Mouse (Mus musculus): ENCODE measurements around the gene Olfr1437. TPM values are rescaled to one million over a fixed set of nuclear protein-coding genes. Genes with fewer than 3 reads are reported as not detected.
"Not testable (repeated sequence)": the region's sequence is repeated elsewhere in the genome, so short reads cannot be mapped to it uniquely, and the experiment has no call there.

The Olfr1437 gene
- total RNA-seq (2014; fragmentation: Nextera tagmentation) (not detected in 2 replicates), total RNA-seq (2017) (not detected in 2 replicates)

DNA sequence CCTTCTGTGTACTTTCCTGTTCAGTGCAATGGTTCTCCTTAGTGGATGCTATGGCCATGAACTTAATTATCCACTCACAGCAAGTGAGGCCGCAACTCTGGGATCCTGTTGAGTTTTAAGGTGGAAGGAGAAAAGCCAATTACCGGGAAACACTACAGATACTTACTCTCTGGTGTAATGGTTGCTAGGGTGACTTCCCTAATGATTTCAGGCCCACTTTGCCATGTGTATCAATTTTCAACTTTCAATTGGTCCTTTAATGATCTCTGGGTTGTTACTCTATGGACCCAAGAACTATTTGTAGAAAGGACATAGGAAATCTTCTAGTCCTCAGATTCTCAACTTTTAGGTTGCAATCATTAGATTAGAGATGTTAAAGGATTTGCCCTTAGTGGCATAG, at the start of gene Olfr1437:
Gene Olfr1437 (minus strand): TSS at position 101 of the 400 bp plus-strand sequence.
- no peak for ATAC-seq (replicated peaks; ENCODE audit: low FRiP score, low TSS enrichment, poor library complexity, severe bottlenecking)

DNA sequence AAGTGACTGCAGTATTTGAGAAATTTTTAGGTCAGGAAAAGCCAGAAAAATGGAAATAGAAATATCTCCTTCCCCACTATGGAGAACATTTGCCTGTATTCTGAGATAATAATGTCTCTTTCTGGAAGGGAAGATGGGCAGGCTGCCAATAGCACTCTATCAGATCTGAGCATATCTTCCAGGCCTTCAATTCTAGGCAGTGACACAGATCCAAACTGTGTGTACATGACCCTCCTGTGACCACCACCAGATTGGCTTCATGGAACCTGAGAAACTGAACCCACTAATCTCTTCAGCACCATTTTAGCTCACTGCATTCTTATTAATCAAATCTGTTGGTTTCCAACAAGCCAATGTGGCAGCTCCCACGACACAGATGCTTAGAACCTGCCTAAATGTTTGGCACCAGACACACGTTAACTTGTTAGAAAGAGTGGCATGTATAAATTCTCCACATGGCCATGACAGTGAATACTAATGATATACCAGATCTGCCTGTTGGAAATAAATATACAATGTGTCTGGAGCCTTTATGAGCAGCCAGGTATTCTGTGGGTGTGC, 49.6 kb upstream of the Olfr1437 start:
- ATAC-seq (replicated peaks; ENCODE audit: low FRiP score, low TSS enrichment, poor library complexity, severe bottlenecking): no peak

DNA sequence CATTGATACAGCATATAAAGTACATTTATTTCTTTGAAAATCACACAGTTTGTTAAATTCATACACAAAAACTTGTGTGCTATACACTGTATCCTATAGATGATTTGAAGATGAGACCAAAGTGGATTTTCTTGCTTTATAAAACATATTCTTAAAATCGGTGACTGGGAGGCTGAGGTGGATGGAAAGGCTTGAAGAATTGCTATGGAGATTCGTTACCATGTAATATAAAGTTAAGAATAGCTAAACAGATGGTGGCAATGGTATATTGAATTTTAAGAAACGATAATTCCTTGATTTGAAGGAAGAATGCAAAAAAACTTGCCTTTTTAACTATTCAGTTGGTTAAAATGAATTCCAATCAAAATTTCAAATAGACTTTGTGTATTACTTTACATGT, 48.1 kb upstream of the Olfr1437 start:
- ATAC-seq (replicated peaks; ENCODE audit: low FRiP score, low TSS enrichment, poor library complexity, severe bottlenecking): no peak

DNA sequence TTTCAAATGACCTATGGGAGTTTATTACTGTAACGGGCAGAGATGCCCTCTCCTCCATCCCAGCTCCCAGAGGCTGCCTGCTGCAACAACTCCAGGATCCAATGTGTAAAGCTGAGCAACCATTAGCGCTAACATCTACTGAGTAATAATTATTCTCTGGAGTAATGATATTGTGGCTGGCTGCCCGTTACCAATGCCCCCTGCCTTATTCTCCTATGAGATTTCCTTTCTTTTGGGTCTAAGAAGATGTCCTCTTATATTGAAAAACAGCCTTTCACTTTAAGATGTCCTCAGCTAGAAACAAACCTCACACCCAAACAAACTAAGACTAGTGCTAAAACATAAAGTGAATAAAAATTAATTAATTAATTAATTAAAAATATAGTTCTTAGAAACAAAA, 10.9 kb upstream of the Olfr1437 start, which contains the start of gene Olfr1438-ps1:
Gene Olfr1438-ps1 (minus strand): TSS at position 101 of the 400 bp plus-strand sequence.
- ATAC-seq (replicated peaks; ENCODE audit: low FRiP score, low TSS enrichment, poor library complexity, severe bottlenecking): no peak

DNA sequence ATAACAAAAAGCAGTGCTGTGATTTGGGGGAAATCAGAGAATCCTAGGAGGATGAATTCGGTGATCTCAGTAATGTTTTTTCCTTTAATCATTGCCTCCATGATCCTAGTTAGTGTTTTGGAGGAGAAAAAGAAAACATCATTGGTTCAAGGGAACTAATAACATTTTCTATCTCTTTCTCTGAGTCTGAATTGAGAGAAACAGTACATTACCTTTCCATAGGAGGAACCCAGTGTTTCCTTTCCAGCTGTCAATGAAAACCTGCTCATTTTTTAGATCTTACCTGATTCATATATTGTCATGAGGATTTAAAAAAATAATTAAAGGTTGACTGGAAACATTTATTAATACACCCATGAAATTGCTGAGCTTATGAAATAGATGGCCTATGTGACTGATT, 25.9 kb downstream of the Olfr1437 start, which contains the start of gene Olfr1436:
Gene Olfr1436 (minus strand): TSS at position 101 of the 400 bp plus-strand sequence.
- not testable (repeated sequence) for ATAC-seq (replicated peaks; ENCODE audit: low FRiP score, low TSS enrichment, poor library complexity, severe bottlenecking)

DNA sequence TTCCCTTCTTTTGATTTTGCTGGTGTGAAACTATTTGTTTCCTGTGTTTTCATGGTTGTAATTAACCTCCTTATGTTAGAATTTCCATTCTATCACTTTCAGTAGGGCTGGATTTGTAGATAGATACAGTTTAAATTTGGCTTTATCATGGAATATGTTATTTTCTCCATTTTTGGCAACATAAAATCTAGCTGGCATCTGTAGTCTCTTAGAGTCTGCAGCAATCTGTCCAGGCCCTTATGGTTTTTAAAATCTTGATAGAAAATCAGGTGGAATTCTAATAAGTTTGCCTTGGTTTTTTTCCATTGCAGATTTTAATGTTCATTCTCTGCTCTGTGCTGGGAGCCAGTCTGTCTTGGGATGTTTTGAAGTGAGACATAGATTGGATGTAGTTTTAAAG, 31.9 kb downstream of the Olfr1437 start:
- no peak for ATAC-seq (replicated peaks; ENCODE audit: low FRiP score, low TSS enrichment, poor library complexity, severe bottlenecking)

DNA sequence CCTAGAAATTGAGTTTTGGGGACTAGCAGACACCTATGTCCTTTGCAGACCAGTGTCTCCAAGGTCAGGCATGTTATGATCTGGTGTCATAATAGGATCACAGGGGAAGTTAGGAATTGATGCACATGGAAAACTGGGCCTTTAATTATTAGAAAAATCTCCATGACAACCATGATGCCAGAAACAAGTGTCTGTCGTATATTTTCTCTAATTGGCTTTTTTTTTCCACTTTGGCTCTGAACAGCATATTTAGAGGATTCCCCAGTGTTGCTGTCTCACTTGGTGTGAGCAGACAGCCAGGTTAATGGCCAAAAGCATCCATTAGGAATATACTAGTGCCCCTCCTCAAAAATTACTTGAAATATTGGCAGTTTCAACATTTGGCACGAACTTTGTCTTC, 45.3 kb downstream of the Olfr1437 start, which contains the start of gene Olfr1434:
Gene Olfr1434 (plus strand): TSS at position 301 of the 400 bp plus-strand sequence.
- ATAC-seq (replicated peaks; ENCODE audit: low FRiP score, low TSS enrichment, poor library complexity, severe bottlenecking): no peak

Other genes starting within 250 kb of the Olfr1437 start
- not detected in 2 replicates for gene Olfr1425, start 247.4 kb downstream of the Olfr1437 start, total RNA-seq (2014; fragmentation: Nextera tagmentation)
- not detected in 2 replicates for gene Olfr1425, start 247.4 kb downstream of the Olfr1437 start, total RNA-seq (2017)
- not detected in 2 replicates for gene Olfr1426, start 233.1 kb downstream of the Olfr1437 start, total RNA-seq (2014; fragmentation: Nextera tagmentation)
- gene Olfr1426, start 233.1 kb downstream of the Olfr1437 start, total RNA-seq (2017): not detected in 2 replicates
- not detected in 2 replicates for gene Olfr1427, start 221.8 kb downstream of the Olfr1437 start, total RNA-seq (2014; fragmentation: Nextera tagmentation)
- not detected in 2 replicates for gene Olfr1427, start 221.8 kb downstream of the Olfr1437 start, total RNA-seq (2017)
- not detected in 2 replicates for gene Olfr1428, start 209.2 kb downstream of the Olfr1437 start, total RNA-seq (2014; fragmentation: Nextera tagmentation)
- gene Olfr1428, start 209.2 kb downstream of the Olfr1437 start, total RNA-seq (2017): not detected in 2 replicates
- gene Olfr76, start 201.9 kb downstream of the Olfr1437 start, total RNA-seq (2014; fragmentation: Nextera tagmentation): not detected in 2 replicates
- not detected in 2 replicates for gene Olfr76, start 201.9 kb downstream of the Olfr1437 start, total RNA-seq (2017)
- not detected in 2 replicates for gene Olfr1555-ps1, start 155.0 kb downstream of the Olfr1437 start, total RNA-seq (2014; fragmentation: Nextera tagmentation)
- gene Olfr1555-ps1, start 155.0 kb downstream of the Olfr1437 start, total RNA-seq (2017): not detected in 2 replicates
- not detected in 2 replicates for gene Olfr1431, start 124.5 kb downstream of the Olfr1437 start, total RNA-seq (2014; fragmentation: Nextera tagmentation)
- gene Olfr1431, start 124.5 kb downstream of the Olfr1437 start, total RNA-seq (2017): not detected in 2 replicates
- not detected in 2 replicates for gene Olfr1432, start 92.5 kb downstream of the Olfr1437 start, total RNA-seq (2014; fragmentation: Nextera tagmentation)
- gene Olfr1432, start 92.5 kb downstream of the Olfr1437 start, total RNA-seq (2017): not detected in 2 replicates
- not detected in 2 replicates for gene Olfr262, start 83.4 kb downstream of the Olfr1437 start, total RNA-seq (2014; fragmentation: Nextera tagmentation)
- not detected in 2 replicates for gene Olfr262, start 83.4 kb downstream of the Olfr1437 start, total RNA-seq (2017)
- not detected in 2 replicates for gene Olfr235, start 64.1 kb downstream of the Olfr1437 start, total RNA-seq (2014; fragmentation: Nextera tagmentation)
- not detected in 2 replicates for gene Olfr235, start 64.1 kb downstream of the Olfr1437 start, total RNA-seq (2017)
- not detected in 2 replicates for gene Olfr1434, start 45.2 kb downstream of the Olfr1437 start, total RNA-seq (2014; fragmentation: Nextera tagmentation)
- not detected in 2 replicates for gene Olfr1434, start 45.2 kb downstream of the Olfr1437 start, total RNA-seq (2017)
- not detected in 2 replicates for gene Olfr1436, start 26.0 kb downstream of the Olfr1437 start, total RNA-seq (2014; fragmentation: Nextera tagmentation)
- gene Olfr1436, start 26.0 kb downstream of the Olfr1437 start, total RNA-seq (2017): not detected in 2 replicates
- not detected in 2 replicates for gene Olfr1438-ps1, start 10.8 kb upstream of the Olfr1437 start, total RNA-seq (2014; fragmentation: Nextera tagmentation)
- gene Olfr1438-ps1, start 10.8 kb upstream of the Olfr1437 start, total RNA-seq (2017): not detected in 2 replicates
- gene Olfr1440, start 62.2 kb upstream of the Olfr1437 start, total RNA-seq (2014; fragmentation: Nextera tagmentation): not detected in 2 replicates
- gene Olfr1440, start 62.2 kb upstream of the Olfr1437 start, total RNA-seq (2017): not detected in 2 replicates
- gene Olfr1441, start 92.3 kb upstream of the Olfr1437 start, total RNA-seq (2014; fragmentation: Nextera tagmentation): not detected in 2 replicates
- gene Olfr1441, start 92.3 kb upstream of the Olfr1437 start, total RNA-seq (2017): not detected in 2 replicates
- gene Pfpl, start 102.8 kb upstream of the Olfr1437 start, total RNA-seq (2014; fragmentation: Nextera tagmentation): not detected in 2 replicates
- gene Pfpl, start 102.8 kb upstream of the Olfr1437 start, total RNA-seq (2017): not detected in 2 replicates
- gene Mpeg1, start 135.7 kb upstream of the Olfr1437 start, total RNA-seq (2014; fragmentation: Nextera tagmentation): 1.4 and 2.4 TPM in 2 replicates
- gene Mpeg1, start 135.7 kb upstream of the Olfr1437 start, total RNA-seq (2017): 2.6 and 5.4 TPM in 2 replicates
- gene Dtx4, start 176.4 kb upstream of the Olfr1437 start, total RNA-seq (2014; fragmentation: Nextera tagmentation): 0.77 TPM in 1 of 2 replicates, not detected in the other
- 0.46 TPM in 1 of 2 replicates, not detected in the other for gene Dtx4, start 176.4 kb upstream of the Olfr1437 start, total RNA-seq (2017)
- gene Fam111a, start 220.6 kb upstream of the Olfr1437 start, total RNA-seq (2014; fragmentation: Nextera tagmentation): 52.2 and 72.8 TPM in 2 replicates
- 118 and 128 TPM in 2 replicates for gene Fam111a, start 220.6 kb upstream of the Olfr1437 start, total RNA-seq (2017)